Mouse (Mus musculus) C2C12 (cell line): ENCODE measurements around the gene Inafm1.

Experiments
- CTCF ChIP-seq: IDR thresholded peaks from one replicate; pipeline ENCODE4 v1.5.1; 2011; ENCODE audit not compliant: control insufficient read depth, insufficient read depth, insufficient read length
- FOSL1 ChIP-seq: IDR thresholded peaks from one replicate; pipeline ENCODE4 v1.8.0; 2011; ENCODE audit warnings: mild to moderate bottlenecking, low read length; ENCODE audit not compliant: poor library complexity, insufficient read depth, severe bottlenecking

GRCm38 (mm10) chr7:16317094-16317493 lies 43.7 kb upstream of the Inafm1 start:
- TF ChIP-seq CTCF (no peak), FOSL1 (no peak)
